Mouse (Mus musculus): Measurements from ENCODE around the gene Secisbp2.

GRCm38 (mm10) chr13:51663561-51663960 is 12.1 kb downstream of the Secisbp2 start:
- no peak for TF ChIP-seq CTCF (IDR thresholded peaks at IDR 0.05; ENCODE audit: borderline replicate concordance, insufficient read depth, low read length)
- no peak for TF ChIP-seq POLR2A (IDR thresholded peaks at IDR 0.05; ENCODE audit: low read depth, low read length)
